Mouse (Mus musculus): ENCODE measurements at regions not wholly inside any gene's neighbourhood (a gene's known extent, or its start where the extent isn't known, plus 50 kb on each side); places are given as distances from the start of the nearest gene placed in this dataset.
A peak's percentile ranks its signal among the peaks of the same experiment; 100 is the strongest.
"Not testable (repeated sequence)": the region's sequence is repeated elsewhere in the genome, so short reads cannot be mapped to it uniquely, and the experiment has no call there.

- DNase-seq (ENCODE audit: low read depth, low spot score): peak; percentile 39
Measured at GRCm38 (mm10) chr4:53263776-53264175, 104.1 kb upstream of the Abca1 start.

DNA sequence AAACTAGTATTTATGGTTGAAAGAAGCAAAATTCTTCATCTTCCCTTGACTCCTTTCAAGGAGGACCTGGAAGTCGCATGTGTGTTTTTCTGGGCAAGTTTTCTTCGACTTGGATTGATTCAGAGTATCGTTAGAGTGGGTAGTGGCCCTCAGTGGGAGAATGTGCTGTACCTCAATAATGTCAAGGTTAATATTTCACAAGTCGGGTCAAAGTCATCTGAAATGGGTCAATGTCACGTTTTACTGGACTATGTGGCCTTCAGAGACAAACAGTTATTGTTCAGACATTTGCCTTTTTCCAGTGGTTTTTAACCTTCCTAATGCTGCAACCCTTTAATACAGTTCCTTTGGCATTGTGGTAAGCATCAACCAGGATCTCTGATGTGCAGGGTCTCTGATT lies 102.8 kb upstream of the Abca1 start:
- DNase-seq (ENCODE audit: low read depth, low spot score): no peak

DNA sequence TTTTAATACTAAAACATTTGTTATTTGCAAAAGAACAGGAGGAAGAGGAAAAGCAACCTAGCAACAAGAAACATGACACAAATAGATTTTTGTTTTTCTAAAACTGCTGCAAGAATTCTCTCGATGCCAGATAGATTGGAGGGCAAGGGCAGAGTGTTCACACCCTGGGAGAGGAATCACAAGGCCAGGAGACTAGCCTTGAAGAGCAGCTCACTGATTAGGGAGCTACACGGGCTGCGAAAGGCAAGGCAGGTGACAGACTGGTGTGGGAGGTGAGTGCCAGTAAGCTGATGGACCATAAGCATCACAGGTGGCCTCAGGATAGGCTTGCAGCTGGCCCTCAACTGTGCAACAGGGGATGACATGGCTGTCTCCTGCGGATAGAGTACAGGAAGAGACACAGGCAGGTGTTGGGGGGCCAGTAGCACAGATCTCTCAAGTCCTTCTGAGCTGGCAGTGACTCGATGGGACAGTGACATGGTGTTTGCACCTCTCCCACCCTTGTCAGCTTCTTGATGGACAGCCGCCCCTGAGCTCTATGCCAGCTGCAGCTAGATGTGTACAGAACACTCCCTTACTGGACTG lies 102.0 kb upstream of the Abca1 start:
- no peak for DNase-seq (ENCODE audit: low read depth, low spot score)

DNA sequence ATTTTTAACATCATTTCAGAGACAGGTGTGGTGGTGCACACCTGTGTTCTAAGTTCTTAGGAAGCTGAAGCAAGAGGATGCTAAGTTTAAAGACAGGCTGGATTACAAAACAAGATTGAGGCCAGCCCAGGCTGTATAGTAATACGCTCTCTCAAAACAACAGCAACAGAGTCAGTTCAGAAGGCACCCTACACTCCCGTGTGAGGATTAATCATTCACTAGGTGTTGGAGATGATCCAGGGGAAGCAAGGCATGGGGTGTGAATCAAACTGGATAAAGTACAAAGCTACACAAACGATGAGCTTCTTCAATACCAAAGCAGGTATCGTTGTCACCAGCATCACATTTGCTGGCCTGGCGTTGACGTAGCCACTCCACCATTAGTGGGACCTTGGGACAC lies 99.3 kb upstream of the Abca1 start:
- DNase-seq (ENCODE audit: low read depth, low spot score): no peak

GRCm38 (mm10) chr4:53256996-53257395 lies 97.3 kb upstream of the Abca1 start:
- no peak for DNase-seq (ENCODE audit: low read depth, low spot score)

- no peak for DNase-seq (ENCODE audit: low read depth, low spot score)
Measured at GRCm38 (mm10) chr4:53254483-53254882, 94.8 kb upstream of the Abca1 start.

- DNase-seq (ENCODE audit: low read depth, low spot score): no peak
Measured at GRCm38 (mm10) chr4:53253680-53254079, 94.0 kb upstream of the Abca1 start.

DNA sequence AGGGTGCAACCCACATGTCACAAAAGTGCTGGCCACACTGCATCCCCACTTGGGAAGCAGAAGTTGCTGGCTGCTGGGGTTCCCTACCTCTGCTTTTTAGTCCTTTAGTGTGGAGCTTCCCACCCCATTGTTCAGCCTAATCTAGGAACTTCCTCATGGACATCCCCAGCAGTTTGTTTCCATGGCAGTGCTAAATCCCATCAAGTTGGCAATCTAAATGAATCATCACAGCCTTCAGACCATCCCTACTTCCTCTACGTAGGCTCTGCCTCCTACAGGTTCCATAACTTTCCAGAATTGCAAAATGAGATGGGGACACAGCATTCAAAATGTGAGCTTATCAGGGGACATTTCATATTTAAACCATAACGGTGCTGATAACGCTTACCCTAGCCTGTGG lies 90.6 kb upstream of the Abca1 start:
- DNase-seq (ENCODE audit: low read depth, low spot score): no peak

GRCm38 (mm10) chr4:53246083-53246747 lies 86.5 kb upstream of the Abca1 start:
- no peak for DNase-seq (ENCODE audit: low read depth, low spot score)

DNA sequence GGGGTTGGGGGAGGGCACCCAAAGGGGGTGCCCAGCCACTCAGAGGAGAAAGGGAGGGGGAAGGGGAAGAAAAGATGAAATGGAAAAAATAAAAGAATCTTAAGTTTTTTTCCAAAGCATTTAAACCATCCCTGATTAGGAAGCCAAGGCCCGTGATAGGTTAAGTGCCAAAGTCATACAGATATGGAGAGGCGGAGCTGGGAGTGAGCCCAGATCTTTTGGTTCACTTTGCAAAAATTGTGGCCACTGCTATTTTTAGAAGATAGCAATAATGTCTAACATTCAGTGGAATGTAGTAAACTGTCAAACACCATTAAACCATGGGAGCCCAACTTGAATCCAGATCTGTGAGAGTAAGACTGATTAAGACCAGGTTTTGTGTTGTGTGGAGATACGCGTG lies 85.9 kb upstream of the Abca1 start:
- no peak for DNase-seq (ENCODE audit: low read depth, low spot score)

GRCm38 (mm10) chr4:53243473-53243872 lies 83.8 kb upstream of the Abca1 start:
- DNase-seq (ENCODE audit: low read depth, low spot score): not testable (repeated sequence)

DNA sequence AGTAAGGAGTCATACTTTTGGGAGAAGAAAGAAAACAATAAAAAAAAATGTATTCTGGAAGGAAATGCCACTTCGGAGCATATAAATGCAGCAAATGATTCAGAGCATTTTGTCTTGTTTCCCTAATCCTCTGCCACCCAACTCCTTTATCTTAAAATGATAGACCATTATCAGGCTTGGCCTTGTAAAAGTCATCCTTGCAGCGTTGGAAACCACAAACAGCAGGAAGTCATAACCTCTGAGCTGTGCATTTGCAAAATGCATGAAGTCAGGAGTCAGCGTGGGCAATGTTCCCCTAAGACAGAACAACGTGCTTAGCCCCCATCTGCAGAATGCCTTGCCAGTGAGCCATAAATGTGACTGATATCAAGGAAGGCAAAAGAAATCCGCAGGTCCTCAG lies 80.2 kb upstream of the Abca1 start:
- DNase-seq (ENCODE audit: low read depth, low spot score): no peak

DNA sequence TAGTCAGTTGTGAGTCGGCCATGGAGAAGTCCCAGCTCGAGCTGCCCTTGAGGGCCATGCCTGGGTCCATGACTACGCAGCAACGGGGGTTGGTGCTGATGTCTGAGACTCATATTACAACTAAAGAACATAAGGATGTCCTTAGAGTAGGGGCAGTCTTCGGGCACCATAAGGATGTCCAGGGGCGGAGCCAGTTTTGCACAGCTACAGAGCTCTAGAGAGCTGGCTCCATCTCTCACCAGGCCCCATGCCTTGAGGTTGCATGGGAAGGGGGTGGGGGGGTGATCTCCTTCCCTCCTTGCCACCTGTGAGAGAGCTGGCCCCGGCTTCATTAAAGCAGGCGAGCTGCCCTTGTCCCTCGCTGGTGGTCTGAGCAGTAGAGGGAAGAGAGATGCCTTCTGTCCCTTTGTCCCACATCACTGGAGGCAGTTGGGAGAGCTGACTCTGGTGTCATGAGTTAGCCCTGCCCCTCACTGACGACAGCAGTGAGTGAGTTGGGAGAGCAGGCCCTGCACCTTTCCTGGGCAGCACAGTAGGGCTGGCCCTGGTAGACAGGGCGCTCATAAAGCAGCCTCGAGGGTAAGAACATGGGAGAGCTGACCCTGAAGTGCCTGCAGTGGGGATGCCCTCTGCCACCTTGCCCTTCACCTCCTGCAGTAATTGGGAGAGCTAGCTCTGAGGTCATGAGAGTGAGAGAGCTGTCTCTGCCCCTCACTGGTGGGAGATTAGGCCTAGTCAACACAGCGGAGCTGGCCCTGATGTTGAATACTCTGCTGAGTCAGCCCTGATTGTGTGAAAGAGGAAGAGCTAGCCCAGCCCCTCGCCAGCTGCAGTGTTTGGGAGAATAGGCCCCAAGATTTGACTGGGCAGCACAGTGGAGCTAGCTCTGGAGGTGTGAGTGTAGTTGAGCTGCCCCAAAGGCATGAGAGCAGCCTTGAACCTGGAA lies 78.9 kb upstream of the Abca1 start:
- DNase-seq (ENCODE audit: low read depth, low spot score): no peak

- DNase-seq (ENCODE audit: low read depth, low spot score): no peak
Measured at GRCm38 (mm10) chr4:53235870-53236269, 76.2 kb upstream of the Abca1 start.

- no peak for DNase-seq (ENCODE audit: low read depth, low spot score)
Measured at GRCm38 (mm10) chr4:53232436-53232835, 72.7 kb upstream of the Abca1 start.

- no peak for DNase-seq (ENCODE audit: low read depth, low spot score)
Measured at GRCm38 (mm10) chr4:53231867-53232266, 72.2 kb upstream of the Abca1 start.

DNA sequence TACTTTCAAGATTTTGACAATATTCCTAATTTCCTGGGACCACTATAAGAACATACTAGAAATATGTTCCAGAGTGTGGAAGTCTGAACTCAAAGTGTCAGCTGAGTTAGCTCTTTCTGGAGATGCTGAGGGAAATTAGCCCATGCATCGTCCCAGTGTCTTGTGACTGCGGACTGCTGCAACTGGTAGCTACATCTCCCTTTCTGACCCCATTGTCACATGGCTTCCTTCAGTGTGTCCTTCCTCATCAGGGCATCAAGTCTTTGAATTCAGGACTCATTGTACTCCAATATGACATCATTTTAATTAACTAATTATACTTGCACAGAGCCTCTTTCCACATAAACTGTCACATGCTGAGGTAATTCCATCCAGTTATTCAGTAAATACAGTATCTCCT lies 71.4 kb upstream of the Abca1 start:
- no peak for DNase-seq (ENCODE audit: low read depth, low spot score)

DNA sequence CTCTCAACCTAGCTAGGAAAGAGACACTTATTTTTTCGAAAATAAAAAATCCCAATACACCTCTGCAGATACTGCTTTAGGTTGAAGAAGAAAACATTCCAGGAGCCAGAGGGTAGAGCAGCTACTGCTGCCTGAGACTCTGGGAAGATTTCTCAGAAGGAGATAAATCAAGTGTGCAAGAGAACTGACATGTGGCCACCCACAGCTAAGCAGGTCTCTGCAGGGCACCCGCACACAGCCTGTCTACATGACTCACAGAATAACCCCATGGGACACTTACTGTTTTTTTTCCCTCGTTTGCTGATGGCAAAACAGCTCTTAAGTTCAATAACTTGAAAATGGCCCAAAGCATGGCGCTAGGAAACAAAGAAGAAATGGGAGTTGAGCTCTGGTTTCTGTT lies 68.7 kb upstream of the Abca1 start:
- DNase-seq (ENCODE audit: low read depth, low spot score): no peak

DNA sequence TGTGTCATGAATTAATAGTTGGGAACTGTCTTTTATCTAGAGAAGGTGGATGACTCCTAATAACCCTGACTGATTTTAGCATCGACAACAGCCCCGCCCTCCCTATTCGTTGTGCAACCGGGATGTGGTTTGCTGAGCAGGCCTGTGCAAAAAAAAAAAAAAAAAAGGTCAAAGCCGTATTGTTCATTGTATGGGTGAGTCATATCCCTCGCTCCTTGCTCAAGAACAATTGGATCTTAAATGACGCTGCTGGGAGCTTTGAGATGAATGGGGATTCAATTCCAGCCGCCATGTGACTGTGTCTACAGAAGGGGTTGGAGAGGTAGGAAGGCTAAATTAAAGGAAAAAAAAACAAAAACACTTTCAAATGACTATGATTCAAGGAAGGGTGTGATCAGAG lies 68.1 kb upstream of the Abca1 start:
- DNase-seq (ENCODE audit: low read depth, low spot score): no peak

- DNase-seq (ENCODE audit: low read depth, low spot score): no peak
Measured at GRCm38 (mm10) chr4:53227071-53227470, 67.4 kb upstream of the Abca1 start.

DNA sequence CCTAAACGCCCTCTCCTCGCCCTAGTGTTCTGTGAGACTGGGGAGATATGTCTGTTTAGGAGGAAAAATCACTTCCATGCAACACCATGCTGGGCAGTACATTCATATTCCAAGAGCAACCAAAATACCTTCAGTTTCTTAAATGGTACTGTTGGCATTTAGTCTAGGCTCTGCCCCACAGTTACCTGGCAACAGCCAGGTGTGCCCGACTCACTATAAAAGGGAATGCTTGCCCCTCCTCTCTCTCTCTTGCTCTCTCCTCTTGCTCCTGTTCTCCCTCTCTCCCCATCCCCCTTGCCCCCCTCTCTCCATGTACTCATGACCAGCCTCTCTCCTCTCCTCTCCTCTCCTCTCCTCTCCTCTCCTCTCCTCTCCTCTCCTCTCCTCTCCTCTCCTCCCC lies 66.7 kb upstream of the Abca1 start:
- no peak for DNase-seq (ENCODE audit: low read depth, low spot score)

DNA sequence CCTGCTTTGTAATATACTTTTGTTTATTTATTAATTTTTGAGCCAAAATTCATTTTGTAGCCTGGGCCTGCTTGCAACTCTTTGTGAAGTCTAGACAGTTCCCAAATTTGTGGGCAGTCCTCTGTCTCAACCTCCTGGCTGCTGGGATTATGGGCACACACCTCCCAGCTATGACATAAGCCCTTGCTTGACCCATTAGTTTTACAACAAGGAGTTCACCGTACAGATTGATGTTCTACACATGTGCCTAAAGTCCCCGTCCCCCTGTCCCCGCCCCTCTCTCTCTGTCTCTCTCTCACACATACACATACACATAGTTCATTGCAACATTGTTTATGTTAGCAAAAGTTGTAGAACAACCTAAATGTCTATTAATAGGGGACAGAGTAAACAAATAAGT lies 63.7 kb upstream of the Abca1 start:
- no peak for DNase-seq (ENCODE audit: low read depth, low spot score)

DNA sequence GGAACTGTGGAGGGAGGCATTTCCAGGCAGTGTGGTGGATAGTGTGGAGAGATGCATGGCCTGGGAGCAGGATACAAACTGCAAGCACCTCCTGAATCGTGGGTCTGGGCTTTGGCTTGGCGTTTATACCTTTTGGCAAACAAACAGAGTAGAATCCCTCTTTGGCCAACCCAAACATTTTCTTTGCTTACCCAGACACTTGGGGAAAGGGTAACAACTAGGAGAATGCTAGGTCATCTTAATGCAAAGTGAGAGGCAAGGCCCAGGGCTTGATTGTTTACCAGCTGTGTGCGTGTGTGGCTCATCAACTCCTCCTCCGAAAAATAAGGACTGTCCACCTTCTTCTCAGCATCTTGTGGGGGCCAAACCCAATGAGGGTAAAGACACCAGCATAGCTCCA lies 61.1 kb upstream of the Abca1 start:
- DNase-seq (ENCODE audit: low read depth, low spot score): no peak

All from telencephalon, adult 2 months (tissue).